Mouse (Mus musculus) liver, postnatal 0 days (tissue): ENCODE measurements around the gene Ints3.

Experiments
- CTCF ChIP-seq: sonication (generic); IDR thresholded peaks from 2 replicates; pipeline ENCODE4 v1.5.1; 2016; ENCODE audit warnings: antibody characterized with exemption, low read depth
- EP300 ChIP-seq: IDR thresholded peaks from 2 replicates; pipeline ENCODE4 v1.6.1; 2016; ENCODE audit warnings: antibody characterized with exemption, low read depth, mild to moderate bottlenecking

- no peak for TF ChIP-seq CTCF
- no peak for TF ChIP-seq EP300
Measured at GRCm38 (mm10) chr3:90464552-90465080, 31.2 kb upstream of the Ints3 start.
